Mouse (Mus musculus): ENCODE data around the gene Mnd1.
A peak's percentile ranks its signal among the peaks of the same experiment; 100 is the strongest.

The Mnd1 gene

DNA sequence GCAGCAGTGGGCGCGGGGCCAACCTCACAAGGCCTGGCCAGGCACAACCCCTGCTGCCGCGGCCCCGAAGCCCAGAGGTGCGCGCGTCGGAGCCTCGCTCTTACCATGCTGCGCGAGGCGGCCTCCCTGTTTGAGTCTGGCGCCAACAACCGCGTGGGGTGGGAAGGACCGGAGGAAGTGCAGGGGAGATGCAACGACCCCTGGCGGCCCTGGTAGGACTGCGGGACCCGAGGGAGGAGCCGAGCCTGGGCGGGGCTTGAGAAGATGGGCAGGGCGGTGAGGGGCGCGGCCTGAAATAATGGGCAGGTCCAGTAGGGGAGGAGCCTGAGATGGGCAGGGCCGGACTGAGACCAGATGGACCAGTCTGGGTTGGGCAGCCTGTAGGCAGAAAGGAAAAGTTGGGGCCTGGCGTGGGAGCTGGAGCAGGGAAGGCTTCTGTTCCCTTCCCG is at the start of gene Mnd1:
Gene Mnd1, minus strand, starts transcription at position 229 of the 449 bp plus-strand sequence.
- peak; percentile 98 for DNase-seq (ENCODE audit: extremely low read depth, insufficient read length, low spot score)

DNA sequence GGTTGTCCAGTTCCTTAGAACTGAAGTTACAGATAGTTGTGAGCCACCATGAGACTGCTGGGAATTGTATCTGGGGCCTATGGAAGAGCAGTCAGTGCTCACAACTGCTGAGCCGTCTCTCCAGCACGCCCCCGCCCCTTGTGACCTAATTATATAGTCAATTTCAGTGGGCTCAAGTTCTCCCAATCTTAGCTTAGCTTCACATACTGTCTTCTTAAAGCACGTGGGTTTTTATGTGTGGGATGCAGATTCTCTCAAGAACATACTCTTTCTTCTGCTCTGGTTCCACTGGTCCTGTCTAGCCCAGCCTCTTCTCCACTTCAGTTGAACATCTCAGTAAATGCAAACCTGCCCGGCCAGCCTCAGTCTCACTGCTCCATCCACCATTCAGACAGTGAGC is 49.1 kb upstream of the Mnd1 start:
- no peak for DNase-seq (ENCODE audit: extremely low read depth, insufficient read length, low spot score)

DNA sequence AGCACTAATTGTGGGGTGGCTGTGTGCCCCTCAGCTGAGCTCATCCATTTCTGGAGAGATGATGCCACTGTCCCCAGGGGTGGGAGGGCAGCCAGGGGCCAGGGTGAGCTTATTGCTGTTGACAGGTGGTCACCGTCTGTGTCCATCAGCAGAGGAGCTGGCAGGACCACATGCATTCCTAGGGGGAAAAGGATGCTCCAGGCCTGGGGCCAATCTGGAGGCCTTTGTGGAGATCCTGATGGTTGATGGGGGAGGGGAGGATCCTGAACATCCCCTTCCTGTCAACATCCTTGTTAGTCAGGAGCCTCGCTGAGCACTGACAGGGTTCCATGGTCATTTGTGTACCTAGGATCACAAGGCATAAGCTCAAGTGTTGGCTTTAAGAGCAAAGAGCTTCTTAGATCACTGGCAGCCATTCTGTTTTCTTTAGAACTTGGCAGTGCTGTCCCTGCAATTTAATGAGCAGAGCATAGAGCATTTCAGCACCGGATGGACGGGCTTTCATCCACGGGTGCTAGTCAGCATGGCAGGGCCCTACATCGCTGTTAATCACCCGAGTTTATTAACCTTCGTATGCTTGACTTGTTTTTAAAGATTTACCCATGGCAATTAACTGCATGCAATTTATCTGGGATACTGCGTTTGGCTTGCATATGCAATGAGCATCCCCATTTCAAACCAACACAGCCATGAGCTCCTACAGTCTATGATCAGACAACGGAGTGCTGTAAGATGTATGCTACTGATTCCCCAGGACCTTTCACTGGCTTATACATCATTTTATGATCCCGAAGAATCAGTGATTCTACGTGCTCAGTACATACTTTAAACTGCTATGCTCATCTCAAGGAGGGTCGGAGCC is 45.2 kb upstream of the Mnd1 start:
- no peak for DNase-seq (ENCODE audit: extremely low read depth, insufficient read length, low spot score)

DNA sequence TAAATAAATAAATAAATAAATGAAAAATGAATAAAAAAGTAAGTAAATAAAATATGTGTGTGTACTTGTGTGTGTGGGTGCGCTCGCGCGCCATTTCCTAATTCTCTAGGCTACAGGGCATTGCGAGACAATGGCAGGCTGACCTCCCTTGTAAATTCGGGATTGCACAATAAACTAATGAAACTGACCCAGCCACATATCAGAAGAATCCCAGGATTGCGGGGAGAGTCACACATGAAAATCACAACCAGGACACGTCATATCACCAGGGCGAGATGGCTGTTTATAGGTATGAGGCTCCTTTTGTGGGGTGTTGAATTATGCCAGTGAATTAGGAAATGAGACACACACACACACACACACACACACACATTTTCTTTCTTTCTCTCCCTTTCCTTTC is 43.9 kb upstream of the Mnd1 start:
- DNase-seq (ENCODE audit: extremely low read depth, insufficient read length, low spot score), result no peak

DNA sequence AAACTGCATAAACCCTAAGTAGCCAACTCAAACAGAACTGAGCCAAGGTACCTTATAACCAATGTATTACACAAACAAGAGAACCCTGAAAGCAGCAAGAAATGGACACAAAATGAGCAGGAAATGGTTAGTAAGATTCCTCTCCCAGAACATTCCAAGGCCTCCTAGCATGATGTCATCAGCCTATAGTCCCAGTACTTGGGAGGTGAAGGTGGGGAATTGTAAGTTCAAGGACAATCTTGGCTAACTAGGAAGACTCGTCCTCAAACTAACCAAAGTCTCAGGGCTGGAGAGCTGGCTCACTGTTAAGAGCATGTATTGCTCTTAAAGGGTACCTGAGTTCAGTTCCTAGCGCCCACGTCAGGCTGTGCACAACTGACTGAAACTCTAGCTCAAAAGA is 42.6 kb upstream of the Mnd1 start:
- no peak for DNase-seq (ENCODE audit: extremely low read depth, insufficient read length, low spot score)

DNA sequence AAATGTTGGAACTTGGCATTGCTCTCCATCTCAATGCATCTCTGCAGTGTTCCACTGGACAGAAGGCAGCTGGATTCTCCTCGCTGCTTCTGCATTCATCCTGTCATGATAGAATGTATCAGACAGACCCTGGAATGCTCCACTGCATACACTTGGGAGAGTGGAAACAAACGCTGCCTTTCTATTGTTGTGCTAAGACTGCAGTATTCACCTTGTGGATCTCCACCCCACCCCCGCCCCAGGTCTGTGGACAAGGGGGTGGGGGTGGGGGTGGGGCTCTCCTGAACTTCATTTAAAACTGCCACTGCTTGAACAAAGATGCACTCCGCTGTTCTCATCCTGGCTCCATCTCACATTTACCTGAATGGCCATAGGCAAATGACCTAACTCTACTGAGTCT is 38.3 kb upstream of the Mnd1 start:
- DNase-seq (ENCODE audit: extremely low read depth, insufficient read length, low spot score), result no peak

DNA sequence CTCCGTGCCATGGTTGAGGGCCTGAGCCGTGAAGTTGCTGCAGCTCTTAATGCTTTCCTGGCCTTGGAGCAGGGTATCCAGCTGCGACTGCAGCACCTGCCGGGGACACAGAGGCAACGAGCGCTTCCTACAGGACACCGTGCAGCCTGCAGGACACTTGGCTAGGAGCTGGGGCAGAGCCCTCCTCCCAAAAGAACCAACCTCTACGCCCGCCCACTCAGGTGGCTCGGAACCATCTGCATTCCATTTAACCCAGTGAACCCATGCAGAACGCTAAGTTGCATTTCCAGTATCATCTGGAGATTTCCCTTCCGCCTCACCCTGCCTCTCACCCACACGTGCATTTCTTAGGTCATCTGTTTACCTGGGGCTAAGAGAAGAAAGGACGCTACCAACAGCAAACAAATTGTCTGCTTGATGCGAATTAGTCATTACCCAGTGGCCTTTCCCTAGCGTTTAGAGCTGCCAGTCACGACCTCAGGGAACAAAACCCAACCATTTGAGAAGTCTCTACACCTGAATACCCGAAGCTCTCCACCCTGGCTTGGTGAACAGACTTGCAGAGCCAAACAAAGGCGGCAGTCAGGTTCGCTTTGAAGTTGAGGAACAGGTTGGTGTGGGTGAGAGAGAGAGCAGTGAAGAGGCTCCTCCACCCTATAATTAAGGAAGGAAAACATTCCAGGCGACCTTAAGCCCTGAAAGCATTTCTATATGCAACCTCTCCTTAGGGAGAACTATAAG is 35.7 kb upstream of the Mnd1 start:
- DNase-seq (ENCODE audit: extremely low read depth, insufficient read length, low spot score), result no peak

DNA sequence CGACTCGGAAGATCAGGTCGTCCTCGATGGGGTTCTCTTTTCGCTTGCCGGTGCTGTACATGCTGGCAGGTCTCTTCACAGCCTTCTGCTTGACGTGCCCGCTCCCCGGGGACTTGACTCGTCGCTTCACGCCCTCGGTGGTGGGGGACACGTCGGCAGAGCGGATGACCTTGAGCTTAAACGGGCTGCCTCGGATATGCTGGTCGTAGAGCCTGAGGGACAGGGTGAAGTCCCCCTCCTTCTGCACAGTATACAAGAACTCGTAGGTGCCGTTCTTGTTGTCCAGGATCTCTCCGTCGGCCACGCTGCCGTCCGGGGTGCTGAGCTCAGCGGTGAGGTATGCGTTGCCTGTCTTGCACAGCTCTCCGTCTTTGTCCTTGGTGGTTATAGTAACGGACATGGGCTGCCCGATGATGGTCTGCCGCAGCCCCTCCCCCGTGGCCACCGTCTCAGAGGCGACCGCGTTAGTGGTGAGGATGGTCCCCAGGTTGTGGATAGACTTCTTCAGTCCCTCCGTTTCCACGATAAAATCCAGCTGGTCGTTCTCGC is 35.0 kb upstream of the Mnd1 start:
- DNase-seq (ENCODE audit: extremely low read depth, insufficient read length, low spot score), result no peak

DNA sequence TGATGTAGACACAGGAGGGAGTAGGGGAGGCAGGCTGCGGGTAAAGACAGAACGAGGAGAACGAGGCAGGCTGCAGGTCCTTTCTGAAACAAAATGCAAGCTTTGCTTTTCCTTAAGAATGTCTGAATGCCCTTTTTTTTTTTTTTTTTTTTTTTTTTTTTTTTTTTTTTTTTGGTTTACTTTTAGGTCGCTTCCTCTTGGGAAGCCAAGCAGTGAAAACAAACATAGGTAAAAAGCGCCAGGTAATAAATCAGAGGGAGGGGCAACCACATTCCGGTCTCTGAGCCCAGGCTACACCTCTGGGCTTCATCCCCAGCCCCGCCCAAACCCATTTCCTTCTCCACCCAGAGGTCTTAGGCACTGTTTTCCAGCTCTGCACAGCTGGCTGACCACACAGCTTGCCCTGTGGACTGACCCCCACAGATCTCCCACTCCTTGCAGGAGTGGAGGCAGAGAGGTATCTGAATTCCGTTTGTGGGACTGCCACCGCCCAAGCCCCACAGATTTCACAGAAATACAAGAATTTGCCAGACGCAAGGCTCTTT is 34.1 kb upstream of the Mnd1 start:
- DNase-seq (ENCODE audit: extremely low read depth, insufficient read length, low spot score), result no peak

DNA sequence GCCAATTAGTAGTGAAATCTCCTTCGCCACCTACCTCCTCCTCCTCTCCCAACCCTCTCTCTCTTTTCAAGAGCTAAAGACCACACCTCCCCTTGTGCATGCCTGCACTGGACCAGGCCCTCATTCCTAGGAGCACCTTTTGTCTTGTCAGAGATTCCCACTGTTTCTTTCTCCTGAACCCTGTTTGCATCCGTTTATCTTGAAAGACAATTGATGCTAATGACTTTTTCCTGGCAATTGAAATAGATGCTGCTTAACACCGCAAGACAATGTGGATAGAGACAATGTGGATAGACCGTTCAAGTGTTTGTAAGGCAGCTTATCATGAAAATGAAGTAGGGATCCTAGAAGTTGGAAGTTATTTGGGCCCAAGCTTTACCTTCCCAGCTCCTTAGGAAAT is 26.1 kb upstream of the Mnd1 start:
- DNase-seq (ENCODE audit: extremely low read depth, insufficient read length, low spot score), result no peak

DNA sequence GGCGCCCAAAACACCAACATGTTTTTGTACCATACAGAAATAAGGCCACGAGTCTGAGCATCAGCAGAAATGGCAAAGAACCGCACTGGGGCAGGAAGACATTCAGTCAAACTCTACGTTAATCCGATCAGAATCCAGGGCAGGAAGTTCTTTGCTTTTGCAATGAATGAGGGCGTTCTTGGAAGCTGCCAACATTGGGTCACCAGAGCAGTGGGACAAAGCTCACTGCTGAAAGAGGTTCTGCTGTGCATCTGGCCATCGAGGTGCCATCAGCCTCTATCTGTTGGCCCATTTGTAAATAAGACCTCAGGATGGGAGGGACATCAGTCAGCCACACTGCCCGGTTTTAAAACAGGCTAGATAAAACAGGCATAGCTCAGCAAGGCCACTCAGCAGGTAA is 25.5 kb upstream of the Mnd1 start:
- no peak for DNase-seq (ENCODE audit: extremely low read depth, insufficient read length, low spot score)

DNA sequence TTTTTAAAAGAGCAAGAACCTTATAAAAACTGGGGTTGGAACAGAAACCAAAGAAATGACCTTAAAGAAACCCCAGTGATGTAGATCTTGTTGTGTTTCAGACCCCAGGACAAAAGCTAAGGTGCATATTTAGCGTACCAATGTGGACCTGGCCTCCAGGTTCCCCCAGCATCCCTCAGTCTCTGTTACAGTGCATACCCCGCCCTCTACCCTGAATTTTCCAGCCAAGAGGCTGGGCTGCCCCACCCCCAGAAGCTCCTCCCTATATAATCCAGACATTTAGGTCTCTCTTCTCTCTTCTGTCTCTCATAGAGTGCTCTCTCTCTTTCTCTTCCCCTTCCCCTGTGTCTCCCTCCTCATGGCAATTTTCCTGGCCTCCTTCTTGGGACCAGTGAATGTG is 24.7 kb upstream of the Mnd1 start:
- DNase-seq (ENCODE audit: extremely low read depth, insufficient read length, low spot score), result no peak

DNA sequence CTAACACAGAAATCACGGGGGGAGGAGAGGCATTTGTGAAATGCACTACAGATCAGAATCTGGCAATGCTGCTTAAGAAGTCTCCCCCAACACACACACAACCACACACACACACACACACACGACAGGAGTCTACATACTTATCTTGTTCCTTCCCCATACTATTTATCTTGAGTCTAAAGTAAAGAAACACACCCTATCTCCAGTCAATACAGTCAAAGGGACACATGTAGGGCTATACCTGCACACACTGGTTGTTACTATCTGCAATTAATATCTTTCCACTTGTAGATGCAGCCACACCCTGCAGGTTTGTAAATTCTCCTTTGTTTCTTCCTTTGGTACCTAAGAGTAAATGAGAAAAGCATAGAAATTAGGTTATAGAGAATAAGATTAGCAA is 22.2 kb upstream of the Mnd1 start:
- DNase-seq (ENCODE audit: extremely low read depth, insufficient read length, low spot score), result no peak

DNA sequence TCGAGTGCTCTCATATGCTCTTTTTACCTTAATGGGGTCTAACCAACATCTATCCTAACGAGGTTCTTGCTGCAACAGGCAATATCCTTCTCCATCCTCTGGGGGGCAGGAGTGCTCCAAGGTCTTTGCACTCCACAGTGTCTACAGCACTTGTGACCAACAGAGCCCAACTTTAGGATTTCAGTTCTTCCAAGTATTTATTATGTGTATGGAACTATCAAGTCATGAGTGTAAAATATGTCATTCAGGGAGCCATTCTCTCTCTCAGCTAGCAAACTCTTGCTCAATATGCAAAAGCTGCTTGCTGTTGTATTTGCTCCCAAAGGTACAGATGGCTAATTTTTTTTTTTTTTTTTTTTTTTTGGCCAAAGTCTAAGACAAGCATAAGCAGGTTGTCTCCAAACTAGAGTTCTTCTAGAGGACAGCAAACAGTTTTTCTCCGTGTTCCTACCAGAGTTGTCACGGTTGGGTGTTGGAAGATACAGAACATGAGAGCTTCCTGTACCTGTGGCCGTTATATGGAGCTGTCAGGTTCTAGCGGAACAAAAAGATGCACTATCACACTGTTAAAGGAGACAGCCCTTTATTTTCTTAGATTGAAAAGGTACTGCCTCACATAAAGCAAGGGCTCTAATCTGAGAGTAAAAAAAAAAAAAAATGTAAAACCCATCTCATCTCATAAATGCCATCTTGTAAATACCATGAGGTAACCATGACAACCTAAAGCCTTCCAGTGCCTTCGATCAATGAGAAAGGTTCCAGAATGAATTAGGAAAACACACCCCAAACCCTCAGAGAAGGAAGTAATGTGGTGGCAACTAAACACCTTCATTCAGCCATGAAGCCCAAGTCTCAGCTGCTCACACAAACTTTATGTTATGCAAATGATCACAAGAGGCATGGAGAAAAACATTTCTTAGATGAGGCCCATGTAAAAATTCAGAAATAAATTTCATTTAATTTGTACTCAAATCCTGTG is 20.0 kb upstream of the Mnd1 start:
- DNase-seq (ENCODE audit: extremely low read depth, insufficient read length, low spot score), result peak; percentile 24

DNA sequence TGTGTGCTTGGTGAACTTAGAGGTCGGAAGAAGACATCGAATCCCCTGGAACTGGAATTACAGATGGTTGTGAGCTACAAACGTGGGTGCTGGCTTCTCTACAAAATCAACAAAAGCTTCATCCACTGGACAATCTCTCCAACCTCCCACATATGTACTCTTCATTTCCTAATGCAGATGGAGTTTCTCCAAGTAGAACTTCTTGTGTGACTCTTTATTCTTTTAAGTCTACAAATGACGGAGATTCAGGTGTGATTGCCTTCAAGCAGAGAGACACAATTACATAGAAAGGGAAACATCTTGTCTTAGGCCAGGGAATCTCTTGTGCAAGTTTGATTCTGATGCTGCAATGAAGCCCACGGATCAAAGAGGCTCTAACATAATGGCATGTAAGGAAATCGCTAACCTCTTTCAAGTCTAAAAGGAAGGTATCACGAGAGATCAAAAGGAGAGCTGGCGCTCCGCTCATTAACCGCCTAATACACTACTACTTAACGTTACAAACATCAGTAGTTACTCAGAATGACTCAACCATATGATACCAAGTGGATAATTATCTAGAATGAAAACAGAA is 18.1 kb upstream of the Mnd1 start, which contains the start of gene Gm6525:
Gene Gm6525, plus strand, starts transcription at position 524 of the 574 bp plus-strand sequence.
- DNase-seq (ENCODE audit: extremely low read depth, insufficient read length, low spot score), result no peak

DNA sequence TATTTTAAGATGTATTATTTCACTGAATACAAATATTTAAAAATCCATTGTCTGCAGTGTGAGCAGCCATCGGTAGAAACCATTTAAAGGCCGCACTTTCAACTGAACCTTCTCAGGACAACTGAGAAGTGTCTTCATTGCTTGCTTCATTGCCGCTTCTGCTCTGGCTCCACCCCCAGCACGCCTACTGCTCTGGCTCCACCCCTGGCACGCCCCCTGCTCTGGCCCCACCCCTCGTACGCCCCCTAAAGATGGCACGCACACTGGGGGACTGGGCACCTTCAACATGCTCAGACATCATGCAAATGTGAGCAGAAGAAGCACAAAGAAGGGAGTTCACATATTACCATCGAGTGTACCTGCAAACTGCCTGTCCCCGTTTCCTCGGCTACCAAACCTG is 16.8 kb upstream of the Mnd1 start:
- DNase-seq (ENCODE audit: extremely low read depth, insufficient read length, low spot score), result no peak

DNA sequence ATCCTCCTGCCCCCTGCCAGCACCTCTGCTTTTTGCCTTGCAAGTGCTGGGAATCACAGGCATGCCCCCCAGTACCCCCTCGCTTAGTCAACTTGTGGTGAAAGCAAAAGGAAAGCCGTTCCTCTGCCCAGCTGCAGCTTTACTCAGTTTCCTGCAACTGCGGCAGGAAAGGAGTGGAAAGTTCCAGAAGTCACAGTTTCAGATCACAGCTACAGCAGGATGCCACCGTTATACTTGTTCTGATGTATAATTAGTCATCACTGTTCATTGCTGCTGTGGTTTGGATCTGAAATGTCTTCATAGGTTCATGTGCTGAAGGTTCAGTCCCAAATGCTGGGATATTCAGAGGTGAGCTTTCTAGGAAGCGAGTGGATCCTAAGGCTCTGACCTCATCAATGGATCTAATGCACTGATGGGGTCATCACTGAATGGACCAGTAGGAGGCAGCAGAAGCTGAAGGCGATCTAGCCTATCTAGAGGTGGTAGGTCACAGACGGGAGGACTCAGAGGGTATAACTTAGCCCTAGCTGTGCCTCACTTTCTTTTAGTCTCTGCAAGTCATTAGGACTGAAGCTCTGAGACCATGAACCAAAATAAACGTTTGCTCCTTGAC is 13.9 kb upstream of the Mnd1 start:
- no peak for DNase-seq (ENCODE audit: extremely low read depth, insufficient read length, low spot score)

DNA sequence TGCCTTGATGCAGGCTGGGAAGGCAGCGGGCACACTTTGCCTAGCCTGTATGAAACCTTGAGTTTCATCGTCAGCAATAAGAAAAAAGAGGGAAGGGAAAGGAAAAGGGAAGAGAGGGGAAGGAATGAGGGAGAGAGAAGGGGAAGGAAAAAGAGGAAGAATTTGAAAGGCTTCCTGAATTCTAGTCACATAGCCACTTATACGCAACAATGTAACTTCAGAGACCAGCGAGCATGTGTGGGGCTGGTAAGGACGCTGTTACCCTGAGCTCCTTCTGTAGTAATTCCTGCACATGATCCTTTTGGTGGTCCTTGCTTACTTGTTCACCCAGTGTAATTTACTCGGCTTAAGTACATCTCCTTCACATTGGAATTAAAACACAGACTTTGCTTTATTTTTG is 13.4 kb upstream of the Mnd1 start:
- DNase-seq (ENCODE audit: extremely low read depth, insufficient read length, low spot score), result no peak

DNA sequence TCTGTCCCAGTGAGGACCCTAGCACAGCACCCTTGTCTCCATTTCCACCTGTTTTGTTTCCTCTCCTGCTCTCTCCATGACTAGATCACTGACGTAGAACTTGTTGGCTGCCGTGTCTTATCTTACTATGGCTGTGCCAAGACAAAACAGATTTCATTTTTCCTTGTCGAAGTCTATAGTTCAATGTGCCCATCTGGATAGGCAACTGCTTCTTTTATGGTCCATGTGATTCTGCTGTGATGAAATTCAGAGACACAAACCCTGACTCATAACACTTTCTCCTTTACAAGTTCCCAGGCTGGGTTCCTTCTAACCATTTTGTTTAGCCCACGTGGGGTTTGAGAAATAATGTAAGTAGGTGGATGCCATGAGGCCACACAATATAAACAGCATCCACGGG is 10.5 kb upstream of the Mnd1 start:
- DNase-seq (ENCODE audit: extremely low read depth, insufficient read length, low spot score), result no peak

Data from 3134 (cell line).